Mouse (Mus musculus) myocyte (in vitro differentiated cells): ENCODE results near the gene Map4. TPM values are rescaled to one million over a fixed set of nuclear protein-coding genes. Genes with fewer than 3 reads are reported as not detected.
"Not testable (repeated sequence)": the region's sequence is repeated elsewhere in the genome, so short reads cannot be mapped to it uniquely, and the experiment has no call there.

Experiments used
- H3K27me3 ChIP-seq: one replicate; pipeline ENCODE4 v1.6.1; 2011; ENCODE audit not compliant: control insufficient read depth, insufficient read depth, insufficient read length
- H3K36me3 ChIP-seq: one replicate; pipeline ENCODE4 v1.6.1; 2011; ENCODE audit not compliant: control insufficient read depth, insufficient read depth
- H3K4me2 ChIP-seq: one replicate; pipeline ENCODE4 v1.6.1; 2011; ENCODE audit warnings: low read depth, control low read depth
- H3K4me3 ChIP-seq: one replicate; pipeline ENCODE4 v1.5.1; 2011; ENCODE audit warnings: mild to moderate bottlenecking, control low read depth, moderate library complexity
- H3K79me2 ChIP-seq: one replicate; pipeline ENCODE4 v1.6.1; 2011; ENCODE audit not compliant: control insufficient read depth, insufficient read depth
- H3ac ChIP-seq: one replicate; pipeline ENCODE4 v1.6.1; 2011; ENCODE audit not compliant: control insufficient read depth, insufficient read length
- CEBPB ChIP-seq: IDR thresholded peaks from 2 replicates; pipeline ENCODE4 v1.6.1; 2011; ENCODE audit warnings: mild to moderate bottlenecking, moderate library complexity; ENCODE audit not compliant: poor library complexity, insufficient read depth, severe bottlenecking
- E2F4 ChIP-seq: IDR thresholded peaks from one replicate; pipeline ENCODE4 v1.6.1; 2011; ENCODE audit warnings: mild to moderate bottlenecking, control low read depth, moderate library complexity; ENCODE audit not compliant: insufficient read depth
- MAX ChIP-seq: IDR thresholded peaks from one replicate; pipeline ENCODE4 v1.6.1; 2011; ENCODE audit warnings: low read depth, mild to moderate bottlenecking, control low read depth
- MYOD1 ChIP-seq, 3 experiments: IDR thresholded peaks; one replicate each; pipeline ENCODE4 v1.6.1; 2011; ENCODE audit warnings: control low read depth in 2 of 3, low read depth in 2 of 3, mild to moderate bottlenecking in 2 of 3, moderate library complexity in 1 of 3; ENCODE audit not compliant: insufficient read length in 2 of 3, control insufficient read depth in 1 of 3
- MYOG ChIP-seq, 3 experiments: IDR thresholded peaks; one replicate each; pipeline ENCODE4 v1.6.1; 2011; ENCODE audit warnings: control low read depth in 2 of 3, low read depth in 2 of 3, mild to moderate bottlenecking in 2 of 3; ENCODE audit not compliant: insufficient read length in 2 of 3, control insufficient read depth in 1 of 3, insufficient read depth in 1 of 3
- POLR2A ChIP-seq: IDR thresholded peaks from one replicate; pipeline ENCODE4 v1.6.1; 2011; ENCODE audit warnings: low read depth, mild to moderate bottlenecking, control low read depth, moderate library complexity; ENCODE audit not compliant: insufficient read length
- POLR2AphosphoS2 ChIP-seq: IDR thresholded peaks from one replicate; pipeline ENCODE4 v1.6.1; 2011; ENCODE audit warnings: low read depth, control low read depth; ENCODE audit not compliant: insufficient read length
- REST ChIP-seq: IDR thresholded peaks from one replicate; pipeline ENCODE4 v1.6.1; 2011; ENCODE audit warnings: mild to moderate bottlenecking, control low read depth, moderate library complexity; ENCODE audit not compliant: insufficient read depth, insufficient read length
- SRF ChIP-seq: IDR thresholded peaks from one replicate; pipeline ENCODE4 v1.6.1; 2011; ENCODE audit warnings: low read depth; ENCODE audit not compliant: control insufficient read depth, insufficient read length
- TCF12 ChIP-seq: IDR thresholded peaks from one replicate; pipeline ENCODE4 v1.6.1; 2011; ENCODE audit warnings: mild to moderate bottlenecking, control low read depth; ENCODE audit not compliant: poor library complexity, insufficient read depth, severe bottlenecking
- TCF3 ChIP-seq: IDR thresholded peaks from one replicate; pipeline ENCODE4 v1.6.1; 2011; ENCODE audit warnings: low read depth, control low read depth; ENCODE audit not compliant: insufficient read length
- USF1 ChIP-seq: IDR thresholded peaks from one replicate; pipeline ENCODE4 v1.6.1; 2011; ENCODE audit warnings: low read depth, mild to moderate bottlenecking, control low read depth, moderate library complexity
- polyA plus RNA-seq: library from polyadenylated mRNA; unstranded; fragments of >200 nt; fragmentation: generic; extraction: Trizol; gene quantifications from one replicate; pipeline ENCODE4 v1.2.1, GENCODE M21; 2012; ENCODE audit warnings: missing spikeins

The Map4 gene
- polyA plus RNA-seq, 1 experiment: 246 TPM

- Histone ChIP-seq H3K79me2 (peaks cover 24% of the 10 kb centered on the region), H3K4me3 (peak within 1 kb of the TSS; percentile 91), H3ac (peak within 1 kb of the TSS; percentile 90), H3K4me2 (peak within 1 kb of the TSS; percentile 91), H3K36me3 (peaks cover 1% of the 10 kb centered on the region), H3K27me3 (no peaks in the 10 kb centered on the region)
- TF ChIP-seq POLR2AphosphoS2 (peak; percentile 11), POLR2A (no peak), MAX (no peak), USF1 (no peak), SRF (no peak), E2F4 (no peak), MYOG (IDR thresholded peaks at IDR 0.05; ENCODE audit: control insufficient read depth in 1 of 3, insufficient read depth in 1 of 3, insufficient read length in 2 of 3, low read depth in 2 of 3) (no peak)
These were observed 186.5 kb downstream of the Map4 start, which contains the start of gene Dhx30 for GRCm38 (mm10) chr9:110117779-110118139. TSS of gene Dhx30 (minus strand) at chr9:110117830.

DNA sequence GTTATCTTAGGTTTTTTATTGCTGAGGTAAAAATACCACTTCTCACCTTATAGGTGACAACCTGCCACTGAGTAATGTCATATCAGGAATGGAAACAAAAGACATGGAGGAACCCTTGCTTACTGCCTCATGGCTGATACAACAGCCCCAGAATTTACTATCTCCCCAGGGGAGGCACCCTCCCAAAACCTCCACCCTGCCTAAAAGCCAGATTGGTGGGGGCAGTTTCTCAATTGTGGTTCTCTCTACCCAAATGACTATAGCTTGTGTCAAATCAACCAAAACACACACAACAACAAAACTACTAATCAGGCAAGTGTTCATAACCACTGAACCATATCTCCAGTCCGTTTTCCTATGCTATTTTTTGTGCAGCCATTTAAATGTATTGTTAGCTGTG is 187.0 kb downstream of the Map4 start:
- Histone ChIP-seq H3K79me2 (peaks cover 24% of the 10 kb centered on the region), H3K4me3 (peak overlapping the region; percentile 91), H3ac (peak overlapping the region; percentile 90), H3K36me3 (no peaks in the 10 kb centered on the region), H3K4me2 (peak overlapping the region; percentile 86), H3K27me3 (no peaks in the 10 kb centered on the region)
- TF ChIP-seq MYOG (IDR thresholded peaks at IDR 0.05; ENCODE audit: control insufficient read depth in 1 of 3, insufficient read depth in 1 of 3, insufficient read length in 2 of 3, low read depth in 2 of 3): no peak
- TF ChIP-seq TCF12: no peak
- no peak for TF ChIP-seq CEBPB
- no peak for TF ChIP-seq POLR2A
- no peak for TF ChIP-seq REST
- no peak for TF ChIP-seq USF1
- no peak for TF ChIP-seq POLR2AphosphoS2
- no peak for TF ChIP-seq TCF3
- no peak for TF ChIP-seq E2F4
- no peak for TF ChIP-seq MAX
- TF ChIP-seq SRF: no peak
- no peak for TF ChIP-seq MYOD1 (IDR thresholded peaks at IDR 0.05; ENCODE audit: control insufficient read depth in 1 of 3, insufficient read length in 2 of 3, low read depth in 2 of 3)

- H3K27me3 ChIP-seq: no peaks in the 10 kb centered on the region
These were observed 190.2 kb downstream of the Map4 start for GRCm38 (mm10) chr9:110121424-110121823.

DNA sequence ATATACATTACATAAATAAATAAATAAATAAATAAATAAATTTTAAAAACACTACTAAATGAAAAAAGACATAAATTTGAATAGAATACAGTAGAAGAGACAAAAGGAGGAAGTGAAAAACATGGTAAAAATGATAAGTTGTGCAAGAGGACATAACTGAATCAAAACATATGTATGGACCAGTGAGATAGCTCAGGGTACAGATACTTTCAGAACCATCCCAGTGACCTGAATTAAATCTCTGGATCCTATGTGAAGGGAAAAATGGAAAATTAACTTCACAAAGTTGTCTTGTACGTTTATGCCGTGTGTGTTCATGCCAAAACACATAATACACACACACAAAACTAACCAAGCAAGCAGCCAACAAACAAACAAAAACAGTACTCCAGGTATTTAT is 192.1 kb downstream of the Map4 start:
- Histone ChIP-seq H3K27me3 (no peaks in the 10 kb centered on the region), H3K4me3 (no peak overlapping the region), H3K36me3 (no peaks in the 10 kb centered on the region), H3ac (no peak overlapping the region), H3K4me2 (no peak overlapping the region), H3K79me2 (peaks cover 10% of the 10 kb centered on the region)
- TF ChIP-seq TCF3 (no peak), POLR2A (no peak), MYOD1 (IDR thresholded peaks at IDR 0.05; ENCODE audit: control insufficient read depth in 1 of 3, insufficient read length in 2 of 3, low read depth in 2 of 3) (no peak), MAX (no peak), REST (no peak), SRF (no peak), USF1 (no peak), TCF12 (no peak), POLR2AphosphoS2 (no peak), MYOG (IDR thresholded peaks at IDR 0.05; ENCODE audit: control insufficient read depth in 1 of 3, insufficient read depth in 1 of 3, insufficient read length in 2 of 3, low read depth in 2 of 3) (no peak), CEBPB (no peak), E2F4 (no peak)

More at GRCm38 (mm10) chr9:110121424-110121823, 190.2 kb downstream of the Map4 start:
- Histone ChIP-seq H3K79me2 (peaks cover 22% of the 10 kb centered on the region), H3K4me3 (no peak overlapping the region), H3ac (no peak overlapping the region), H3K36me3 (no peaks in the 10 kb centered on the region), H3K4me2 (no peak overlapping the region)
- peak in 2 of 3 experiments; percentile 12 to 54 for TF ChIP-seq MYOD1 (IDR thresholded peaks at IDR 0.05; ENCODE audit: control insufficient read depth in 1 of 3, insufficient read length in 2 of 3, low read depth in 2 of 3)
- TF ChIP-seq MAX: no peak
- no peak for TF ChIP-seq E2F4

DNA sequence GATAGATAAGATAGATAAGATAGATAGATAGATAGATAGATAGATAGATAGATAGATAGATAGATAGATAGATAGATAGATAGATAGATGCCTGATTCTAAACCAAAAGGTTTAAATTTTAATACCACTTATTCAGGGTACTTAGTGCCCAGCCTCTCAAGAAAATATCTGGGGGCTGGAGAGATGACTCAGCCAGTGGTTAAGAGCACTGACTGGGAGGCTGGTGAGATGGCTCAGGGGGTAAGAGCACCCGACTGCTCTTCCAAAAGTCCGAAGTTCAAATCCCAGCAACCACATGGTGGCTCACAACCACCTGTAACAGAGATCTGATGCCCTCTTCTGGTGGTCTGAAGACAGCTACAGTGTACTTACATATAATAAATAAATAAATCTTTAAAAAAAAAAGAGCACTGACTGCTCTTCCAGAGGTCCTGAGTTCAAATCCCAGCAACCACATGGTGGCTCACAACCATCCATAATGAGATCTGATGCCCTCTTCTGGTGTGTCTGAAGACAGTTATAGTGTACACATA is 192.8 kb downstream of the Map4 start:
- H3K4me2 ChIP-seq, H3K79me2 ChIP-seq, H3K36me3 ChIP-seq, H3K27me3 ChIP-seq, H3ac ChIP-seq, H3K4me3 ChIP-seq: not testable (repeated sequence)
